Mouse (Mus musculus): Measurements from ENCODE around the gene Itga11. TPM values are rescaled to one million over a fixed set of nuclear protein-coding genes. Genes with fewer than 3 reads are reported as not detected.
A peak's percentile ranks its signal among the peaks of the same experiment; 100 is the strongest.

Gene Itga11
- polyA plus RNA-seq (2012; rRNA removed): 1.5 and 3.8 TPM in 2 replicates

DNA sequence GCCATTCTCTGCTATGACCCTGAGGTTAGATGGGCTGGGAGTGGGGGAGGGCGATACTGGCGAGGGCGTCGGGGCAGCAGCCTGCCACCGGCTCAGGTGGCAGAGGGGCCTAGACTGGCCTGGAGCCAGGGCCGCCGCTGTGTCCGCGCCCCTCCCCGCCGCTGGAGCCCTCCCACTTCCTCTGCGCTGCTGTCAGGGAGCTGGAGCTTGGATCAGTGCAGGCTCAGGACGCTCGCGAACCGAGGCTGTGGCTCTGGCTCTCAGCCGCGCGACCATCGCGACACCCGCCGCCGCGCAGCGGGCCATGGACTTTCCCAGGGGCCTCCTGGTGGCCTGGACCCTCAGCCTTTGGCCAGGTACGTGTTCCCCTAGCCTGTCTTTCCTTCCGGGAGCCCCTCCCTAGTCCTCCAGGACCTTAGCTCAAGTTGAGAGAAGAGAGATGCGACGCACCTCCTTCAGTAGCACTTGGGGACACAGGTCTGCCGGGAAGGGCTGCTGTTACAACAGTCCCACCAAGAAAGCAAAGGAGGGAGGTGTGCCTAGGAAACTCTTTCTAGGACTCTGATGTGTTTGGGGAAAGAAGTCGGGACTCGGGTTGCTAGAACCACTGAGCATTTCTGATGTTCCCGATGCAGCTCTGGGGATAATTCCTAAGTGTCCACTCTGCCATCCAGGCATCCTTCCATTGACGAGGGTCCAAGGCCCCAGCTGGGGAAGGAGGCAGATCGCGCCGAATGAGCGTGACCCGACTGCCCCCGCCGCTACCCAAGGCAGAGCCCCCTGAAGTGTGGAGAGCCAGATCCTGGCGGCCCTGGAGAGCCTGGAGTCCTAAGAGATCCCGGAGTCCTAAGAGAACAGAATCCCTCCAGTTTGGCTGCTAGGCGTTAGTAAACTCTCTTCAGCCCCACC is at the start of gene Itga11:
Gene Itga11 (plus strand): TSS at position 186 of the 909 bp plus-strand sequence.
- Histone ChIP-seq H3K27me3 (ENCODE audit: control insufficient read depth, insufficient read depth, low read length) (peaks cover 23% of the 10 kb centered on the region), H3K4me3 (ENCODE audit: low read depth, low read length) (peak within 1 kb of the TSS; percentile 42), H3K4me1 (ENCODE audit: control insufficient read depth, insufficient read depth, insufficient read length, low read length) (no peaks in the 10 kb centered on the region), H3K36me3 (ENCODE audit: control insufficient read depth, insufficient read depth, low read length) (no peaks in the 10 kb centered on the region), H3K27ac (ENCODE audit: insufficient read depth, low read depth, low read length) (no peak within 1 kb of the TSS)
- no peak for TF ChIP-seq POLR2A (IDR thresholded peaks at IDR 0.05; ENCODE audit: low read depth, low read length)
- no peak for TF ChIP-seq CTCF (IDR thresholded peaks at IDR 0.05; ENCODE audit: extremely low read depth, insufficient read length, insufficient replicate concordance, low read depth, low read length)
- WGBS: 4% methylated on average over 45 of the region's 45 CpGs

GRCm38 (mm10) chr9:62630631-62631240 is 46.9 kb upstream of the Itga11 start:
- Histone ChIP-seq H3K27ac (ENCODE audit: insufficient read depth, low read depth, low read length) (no peak overlapping the region), H3K36me3 (ENCODE audit: control insufficient read depth, insufficient read depth, low read length) (no peaks in the 10 kb centered on the region), H3K4me3 (ENCODE audit: low read depth, low read length) (no peak overlapping the region), H3K27me3 (ENCODE audit: control insufficient read depth, insufficient read depth, low read length) (no peaks in the 10 kb centered on the region), H3K4me1 (ENCODE audit: control insufficient read depth, insufficient read depth, insufficient read length, low read length) (no peaks in the 10 kb centered on the region)
- 65% methylated on average over 10 of the region's 10 CpGs for WGBS
- no peak for TF ChIP-seq CTCF (IDR thresholded peaks at IDR 0.05; ENCODE audit: extremely low read depth, insufficient read length, insufficient replicate concordance, low read depth, low read length)
- no peak for TF ChIP-seq POLR2A (IDR thresholded peaks at IDR 0.05; ENCODE audit: low read depth, low read length)

DNA sequence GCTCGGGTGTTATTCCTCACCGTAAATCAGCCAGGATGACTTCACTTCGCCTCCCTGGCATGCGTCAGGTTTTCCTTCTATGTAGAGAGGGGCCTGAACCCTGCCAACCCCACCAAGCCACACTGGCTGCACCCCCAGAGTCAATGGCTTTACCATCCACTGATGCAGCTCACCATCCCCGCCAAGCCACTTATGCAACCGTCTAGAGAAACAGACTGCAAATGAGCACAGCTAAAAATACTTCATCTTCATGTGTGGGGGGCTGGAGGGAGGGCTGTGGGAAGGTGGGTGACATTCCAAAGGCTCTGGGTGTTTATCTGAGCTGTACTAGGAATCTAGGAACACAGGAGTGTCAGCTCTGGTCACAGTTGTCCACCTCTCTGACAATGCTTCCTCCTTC is 45.2 kb upstream of the Itga11 start:
- Histone ChIP-seq H3K27me3 (ENCODE audit: control insufficient read depth, insufficient read depth, low read length) (no peaks in the 10 kb centered on the region), H3K36me3 (ENCODE audit: control insufficient read depth, insufficient read depth, low read length) (no peaks in the 10 kb centered on the region), H3K4me1 (ENCODE audit: control insufficient read depth, insufficient read depth, insufficient read length, low read length) (no peaks in the 10 kb centered on the region), H3K4me3 (ENCODE audit: low read depth, low read length) (no peak overlapping the region), H3K27ac (ENCODE audit: insufficient read depth, low read depth, low read length) (no peak overlapping the region; the same call in 1 of the 2 replicates)
- TF ChIP-seq CTCF (IDR thresholded peaks at IDR 0.05; ENCODE audit: extremely low read depth, insufficient read length, insufficient replicate concordance, low read depth, low read length) (no peak), POLR2A (IDR thresholded peaks at IDR 0.05; ENCODE audit: low read depth, low read length) (no peak)
- 72% methylated on average over 6 of the region's 6 CpGs for WGBS

DNA sequence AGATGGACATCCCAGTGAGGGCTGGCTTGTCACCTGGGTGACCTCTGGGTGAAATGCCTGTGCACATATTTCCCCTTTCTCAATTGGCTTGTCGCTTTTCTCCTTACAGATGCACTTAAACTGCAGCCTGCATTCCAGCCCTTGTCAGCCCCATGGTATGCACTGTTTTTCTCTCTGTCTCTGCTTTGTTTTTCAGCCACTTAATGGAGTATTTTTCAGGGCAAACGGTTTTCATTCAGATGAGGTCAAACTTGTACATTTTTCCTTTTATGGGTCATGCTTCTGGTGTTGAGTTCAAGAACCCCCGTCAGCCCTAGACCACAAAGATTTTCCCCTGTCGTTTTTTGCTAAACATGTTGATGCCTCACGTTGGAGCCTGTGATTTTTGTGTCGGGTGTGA is 39.6 kb upstream of the Itga11 start:
- Histone ChIP-seq H3K36me3 (ENCODE audit: control insufficient read depth, insufficient read depth, low read length) (no peaks in the 10 kb centered on the region), H3K27me3 (ENCODE audit: control insufficient read depth, insufficient read depth, low read length) (no peaks in the 10 kb centered on the region), H3K27ac (ENCODE audit: insufficient read depth, low read depth, low read length) (peak overlapping the region; percentile 59; the same call in 1 of the 2 replicates), H3K4me3 (ENCODE audit: low read depth, low read length) (no peak overlapping the region), H3K4me1 (ENCODE audit: control insufficient read depth, insufficient read depth, insufficient read length, low read length) (peaks cover 2% of the 10 kb centered on the region)
- TF ChIP-seq POLR2A (IDR thresholded peaks at IDR 0.05; ENCODE audit: low read depth, low read length) (no peak), CTCF (IDR thresholded peaks at IDR 0.05; ENCODE audit: extremely low read depth, insufficient read length, insufficient replicate concordance, low read depth, low read length) (no peak)
- 49% methylated on average over 6 of the region's 6 CpGs for WGBS

GRCm38 (mm10) chr9:62639686-62640085 is 37.9 kb upstream of the Itga11 start:
- H3K36me3 ChIP-seq (ENCODE audit: control insufficient read depth, insufficient read depth, low read length): no peaks in the 10 kb centered on the region
- no peak overlapping the region for H3K27ac ChIP-seq (ENCODE audit: insufficient read depth, low read depth, low read length)
- H3K4me3 ChIP-seq (ENCODE audit: low read depth, low read length): no peak overlapping the region
- 59% methylated on average over 4 of the region's 4 CpGs for WGBS
- TF ChIP-seq POLR2A (IDR thresholded peaks at IDR 0.05; ENCODE audit: low read depth, low read length): no peak
- TF ChIP-seq CTCF (IDR thresholded peaks at IDR 0.05; ENCODE audit: extremely low read depth, insufficient read length, insufficient replicate concordance, low read depth, low read length): no peak
- H3K27me3 ChIP-seq (ENCODE audit: control insufficient read depth, insufficient read depth, low read length): no peaks in the 10 kb centered on the region
- H3K4me1 ChIP-seq (ENCODE audit: control insufficient read depth, insufficient read depth, insufficient read length, low read length): peaks cover 2% of the 10 kb centered on the region

GRCm38 (mm10) chr9:62640188-62640587 is 37.4 kb upstream of the Itga11 start:
- H3K36me3 ChIP-seq (ENCODE audit: control insufficient read depth, insufficient read depth, low read length): no peaks in the 10 kb centered on the region
- 23% methylated on average over 2 of the region's 2 CpGs for WGBS
- no peak overlapping the region for H3K27ac ChIP-seq (ENCODE audit: insufficient read depth, low read depth, low read length)
- H3K4me1 ChIP-seq (ENCODE audit: control insufficient read depth, insufficient read depth, insufficient read length, low read length): peaks cover 2% of the 10 kb centered on the region
- TF ChIP-seq CTCF (IDR thresholded peaks at IDR 0.05; ENCODE audit: extremely low read depth, insufficient read length, insufficient replicate concordance, low read depth, low read length) (no peak), POLR2A (IDR thresholded peaks at IDR 0.05; ENCODE audit: low read depth, low read length) (no peak)
- H3K4me3 ChIP-seq (ENCODE audit: low read depth, low read length): no peak overlapping the region
- no peaks in the 10 kb centered on the region for H3K27me3 ChIP-seq (ENCODE audit: control insufficient read depth, insufficient read depth, low read length)

Data from small intestine, adult 2 months (tissue).